Mouse (Mus musculus) heart, postnatal 0 days (tissue): ENCODE measurements at regions not wholly inside any gene's neighbourhood (a gene's known extent, or its start where the extent isn't known, plus 50 kb on each side); places are given as distances from the start of the nearest gene placed in this dataset.
A peak's percentile ranks its signal among the peaks of the same experiment; 100 is the strongest.

Experiments used
- ATAC-seq: fragments of 200-750 bp; cut with Nextera tagmentation; 2 replicates; pipeline ENCODE4 v1.8.0; 2017; ENCODE audit warnings: low read depth, moderate number of reproducible peaks, moderate library complexity; ENCODE audit not compliant: insufficient read depth
- DNase-seq: peaks from one replicate; pipeline ENCODE4 v3.0.0-alpha.2; 2016; ENCODE audit warnings: low spot score
- H3K27ac ChIP-seq: fragments of 300-500 bp; sonication (generic); 2 replicates; pipeline ENCODE4 v1.5.1; 2014; ENCODE audit warnings: low read depth, mild to moderate bottlenecking
- H3K27me3 ChIP-seq: fragments of 300-500 bp; sonication (generic); 2 replicates; pipeline ENCODE4 v1.6.1; 2014; ENCODE audit warnings: low read length, mixed read lengths; ENCODE audit not compliant: control insufficient read depth, insufficient read depth
- H3K36me3 ChIP-seq: fragments of 300-500 bp; sonication (generic); replicated peaks from 2 replicates; pipeline ENCODE4 v1.6.1; 2014; ENCODE audit warnings: low read length, mixed read lengths; ENCODE audit not compliant: control insufficient read depth, insufficient read depth
- H3K4me1 ChIP-seq: fragments of 300-500 bp; sonication (generic); 2 replicates; pipeline ENCODE4 v1.6.1; 2014; ENCODE audit warnings: antibody characterized with exemption; ENCODE audit not compliant: control insufficient read depth, insufficient read depth
- H3K4me2 ChIP-seq: fragments of 300-500 bp; sonication (generic); 2 replicates; pipeline ENCODE4 v1.6.1; 2014; ENCODE audit warnings: low read depth, mild to moderate bottlenecking, low read length, moderate library complexity
- H3K4me3 ChIP-seq: fragments of 300-500 bp; sonication (generic); 2 replicates; pipeline ENCODE4 v1.5.1; 2014; ENCODE audit warnings: low read depth, low read length
- H3K9ac ChIP-seq: fragments of 300-500 bp; sonication (generic); replicated peaks from 2 replicates; pipeline ENCODE4 v1.6.1; 2014; ENCODE audit warnings: low read depth, low read length, mixed read lengths
- H3K9me3 ChIP-seq: fragments of 300-500 bp; sonication (generic); replicated peaks from 2 replicates; pipeline ENCODE4 v1.6.1; 2016; ENCODE audit warnings: low read length; ENCODE audit not compliant: control insufficient read depth
- CTCF ChIP-seq: IDR thresholded peaks from 2 replicates; pipeline ENCODE4 v1.5.1; 2016; ENCODE audit warnings: antibody characterized with exemption, control low read depth, low read depth
- EP300 ChIP-seq: IDR thresholded peaks from 2 replicates; pipeline ENCODE4 v1.6.1; 2016; ENCODE audit warnings: antibody characterized with exemption, low read depth
- WGBS: fragments of 180-500 bp; shearing (Covaris S2); extraction: QIAGEN DNeasy Blood & Tissue Kit; methylation state at CpG from one replicate; pipeline ENCODE4 v1.1.7; 2014; 5-methylcytosine and 5-hydroxymethylcytosine counted together

DNA sequence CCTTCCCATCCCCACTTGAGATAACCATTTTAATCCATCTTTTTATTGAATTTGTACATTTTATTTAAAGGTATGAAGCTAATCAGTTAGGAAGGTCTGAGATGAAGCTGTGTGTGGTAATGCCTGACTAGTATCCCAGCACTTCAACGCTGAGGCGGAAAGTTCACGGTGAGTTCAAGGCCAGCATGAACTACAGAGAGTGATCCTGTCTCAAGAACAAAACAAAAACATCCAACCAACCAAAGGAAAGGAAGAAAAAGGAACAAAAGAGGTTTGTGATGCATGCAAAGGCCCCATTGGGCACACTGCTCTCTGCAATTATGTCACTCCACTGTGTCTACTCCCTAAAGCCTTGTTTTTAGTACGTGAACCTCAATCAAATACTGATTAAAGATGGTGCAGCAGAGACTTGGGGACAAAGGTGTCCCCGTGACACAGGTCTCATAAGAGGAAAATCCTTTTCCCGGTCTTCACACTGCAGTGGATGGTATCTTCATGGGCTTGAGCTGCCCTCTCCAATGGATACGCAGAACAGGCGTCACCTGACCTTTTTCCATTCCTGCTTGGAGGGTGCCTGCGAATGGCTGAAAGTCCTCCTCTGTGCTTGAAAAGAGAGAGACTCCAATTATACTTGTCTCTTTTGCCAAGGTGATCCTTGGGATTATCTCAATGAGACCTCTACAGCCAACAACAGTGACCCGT lies 108.2 kb downstream of the Gm9376 start:
- Histone ChIP-seq H3K4me1 (no peaks in the 10 kb centered on the region), H3K4me2 (no peak overlapping the region), H3K9ac (no peak overlapping the region), H3K4me3 (no peak overlapping the region), H3K36me3 (no peaks in the 10 kb centered on the region), H3K9me3 (no peaks in the 10 kb centered on the region), H3K27ac (no peak overlapping the region), H3K27me3 (no peaks in the 10 kb centered on the region)
- TF ChIP-seq EP300 (no peak), CTCF (no peak)
- no peak for DNase-seq
- ATAC-seq, result no peak
- WGBS, result 84% methylated on average over 10 of the region's 10 CpGs

DNA sequence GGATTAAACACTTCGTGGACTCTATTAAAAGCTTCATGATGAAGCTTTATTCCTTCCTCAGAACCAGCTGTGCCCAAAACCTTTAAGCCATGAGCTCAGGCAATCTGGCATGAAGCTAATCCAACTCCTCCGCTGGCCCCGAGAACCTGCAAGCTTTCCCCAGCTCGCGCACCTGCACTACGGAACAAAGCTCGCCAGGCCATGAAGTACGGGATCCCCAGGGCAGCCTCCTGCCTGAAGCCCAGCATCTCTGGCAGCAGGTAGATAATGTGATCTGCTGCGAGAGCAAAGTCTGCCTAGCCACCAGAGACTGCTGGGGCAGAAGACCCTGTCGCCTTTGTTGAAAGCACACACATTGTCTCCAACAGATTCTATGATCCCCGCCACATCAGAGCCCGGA lies 108.9 kb downstream of the Gm9376 start:
- H3K9ac ChIP-seq, result no peak overlapping the region
- no peak for ATAC-seq

DNA sequence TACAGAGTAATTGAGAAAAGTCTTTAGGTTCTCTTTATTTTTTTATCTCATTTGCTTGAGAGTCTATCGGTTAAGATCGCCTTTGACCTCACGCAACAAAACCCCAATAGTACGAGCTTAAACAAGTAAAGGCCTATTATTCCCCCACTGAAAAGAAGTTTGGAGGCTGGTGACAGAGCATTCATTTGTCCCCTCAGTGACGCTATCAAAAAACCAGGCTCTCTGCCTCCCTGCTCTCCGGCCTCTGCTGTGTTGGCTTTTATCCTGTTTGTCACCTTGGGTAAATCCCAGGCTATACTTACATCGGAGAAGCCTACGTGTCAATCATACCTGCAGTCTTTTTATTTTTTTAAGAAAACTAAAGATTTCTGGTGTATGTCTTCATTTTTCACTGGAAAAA lies 112.9 kb downstream of the Gm9376 start:
- H3K9ac ChIP-seq, result no peak overlapping the region
- H3K4me1 ChIP-seq, result no peaks in the 10 kb centered on the region
- 81% methylated on average over 8 of the region's 8 CpGs for WGBS
- no peak for TF ChIP-seq CTCF
- no peak for TF ChIP-seq EP300
- no peak overlapping the region for H3K4me3 ChIP-seq
- H3K27me3 ChIP-seq, result no peaks in the 10 kb centered on the region
- H3K27ac ChIP-seq, result no peak overlapping the region
- no peaks in the 10 kb centered on the region for H3K36me3 ChIP-seq
- DNase-seq (no peak), ATAC-seq (no peak)
- no peaks in the 10 kb centered on the region for H3K9me3 ChIP-seq
- no peak overlapping the region for H3K4me2 ChIP-seq

More for the DNA sequence above, 108.9 kb downstream of the Gm9376 start:
- DNase-seq, result no peak
- 91% methylated on average over 12 of the region's 12 CpGs for WGBS
- no peaks in the 10 kb centered on the region for H3K27me3 ChIP-seq
- no peaks in the 10 kb centered on the region for H3K4me1 ChIP-seq
- H3K27ac ChIP-seq, result no peak overlapping the region
- no peak for TF ChIP-seq CTCF
- no peak for TF ChIP-seq EP300
- H3K4me3 ChIP-seq, result no peak overlapping the region
- H3K4me2 ChIP-seq, result no peak overlapping the region
- H3K9me3 ChIP-seq, result no peaks in the 10 kb centered on the region
- no peaks in the 10 kb centered on the region for H3K36me3 ChIP-seq

DNA sequence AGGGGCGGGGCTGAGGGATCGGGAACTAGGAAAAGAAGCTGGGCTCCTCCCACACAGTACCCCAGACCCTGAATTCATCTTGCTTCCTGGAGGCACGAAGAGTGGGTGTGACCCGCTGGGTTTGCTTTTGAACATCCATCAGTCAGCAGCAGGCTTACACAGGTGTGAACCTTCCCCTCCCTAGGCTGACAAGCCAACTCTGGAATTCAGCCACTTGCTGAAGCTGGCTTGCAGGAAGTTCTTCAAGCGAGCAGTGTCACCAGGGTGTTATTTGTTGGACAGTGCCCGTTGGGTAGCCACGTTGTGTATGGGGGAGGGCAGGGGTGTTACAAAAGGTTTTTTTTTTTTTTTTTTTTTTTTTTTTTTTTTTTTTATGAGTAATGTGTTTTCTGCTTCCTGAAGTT lies 118.8 kb downstream of the Gm9376 start:
- Histone ChIP-seq H3K9ac (no peak overlapping the region), H3K27me3 (no peaks in the 10 kb centered on the region), H3K9me3 (no peaks in the 10 kb centered on the region), H3K36me3 (no peaks in the 10 kb centered on the region), H3K4me2 (peak overlapping the region; percentile 43), H3K4me1 (no peaks in the 10 kb centered on the region), H3K4me3 (no peak overlapping the region), H3K27ac (no peak overlapping the region)
- WGBS, result 8% methylated on average over 7 of the region's 7 CpGs
- TF ChIP-seq CTCF (no peak), EP300 (no peak)
- ATAC-seq, result peak; percentile 47
- peak; percentile 21 for DNase-seq

DNA sequence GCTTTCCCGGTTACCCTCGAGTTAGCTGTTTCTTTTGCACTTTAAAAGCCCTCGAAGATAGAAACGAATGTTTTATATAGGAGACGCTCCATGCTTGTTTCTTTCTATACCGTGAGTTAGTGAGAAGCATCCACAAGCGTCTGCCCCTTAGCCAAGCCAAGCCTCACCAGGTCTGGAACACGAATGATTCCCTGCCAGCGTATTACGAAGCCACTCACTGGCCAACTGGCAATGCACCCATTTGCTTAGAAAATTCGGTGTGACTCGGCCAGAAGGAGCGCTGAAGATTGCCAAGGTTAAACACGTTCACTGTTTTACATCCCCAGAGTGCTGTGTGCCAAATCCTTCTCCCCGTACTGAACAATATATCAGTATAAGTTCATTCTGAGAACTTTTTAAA lies 121.3 kb downstream of the Gm9376 start:
- H3K4me2 ChIP-seq, result no peak overlapping the region
- DNase-seq, result no peak
- H3K9me3 ChIP-seq, result no peaks in the 10 kb centered on the region
- ATAC-seq, result no peak
- no peaks in the 10 kb centered on the region for H3K4me1 ChIP-seq
- H3K4me3 ChIP-seq, result no peak overlapping the region
- no peak overlapping the region for H3K9ac ChIP-seq
- TF ChIP-seq CTCF, result no peak
- no peak for TF ChIP-seq EP300
- no peaks in the 10 kb centered on the region for H3K27me3 ChIP-seq
- H3K36me3 ChIP-seq, result no peaks in the 10 kb centered on the region
- no peak overlapping the region for H3K27ac ChIP-seq
- WGBS, result 74% methylated on average over 15 of the region's 15 CpGs

DNA sequence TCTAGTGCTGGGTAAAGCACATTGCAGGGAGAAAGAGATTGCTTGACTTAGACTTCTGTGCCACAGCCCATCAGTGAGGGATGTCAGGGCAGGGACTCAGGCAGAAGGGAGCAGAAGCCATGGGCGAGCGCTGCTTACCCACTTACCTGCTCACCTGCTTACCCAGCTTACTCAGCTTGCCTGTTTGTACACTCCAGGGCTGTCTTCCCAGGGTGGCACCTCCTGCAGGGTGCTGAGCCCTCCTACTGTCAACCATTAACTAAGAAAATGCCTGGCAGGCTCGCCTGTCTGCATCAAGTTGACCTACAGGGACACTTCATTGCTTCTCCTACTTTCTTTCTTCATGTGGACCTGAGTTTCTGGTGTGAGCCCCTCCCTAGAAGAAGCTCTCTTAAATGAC lies 124.0 kb downstream of the Gm9376 start:
- H3K27me3 ChIP-seq, result no peaks in the 10 kb centered on the region
- DNase-seq (no peak), ATAC-seq (no peak)
- no peak overlapping the region for H3K9ac ChIP-seq
- no peaks in the 10 kb centered on the region for H3K4me1 ChIP-seq
- no peaks in the 10 kb centered on the region for H3K9me3 ChIP-seq
- no peak overlapping the region for H3K4me3 ChIP-seq
- H3K4me2 ChIP-seq, result no peak overlapping the region
- 69% methylated on average over 3 of the region's 3 CpGs for WGBS
- no peak for TF ChIP-seq EP300
- TF ChIP-seq CTCF, result no peak
- H3K36me3 ChIP-seq, result no peaks in the 10 kb centered on the region
- H3K27ac ChIP-seq, result no peak overlapping the region
